14 mouse cellular contexts compared by ENCODE assay signal in the genomic region with DNA sequence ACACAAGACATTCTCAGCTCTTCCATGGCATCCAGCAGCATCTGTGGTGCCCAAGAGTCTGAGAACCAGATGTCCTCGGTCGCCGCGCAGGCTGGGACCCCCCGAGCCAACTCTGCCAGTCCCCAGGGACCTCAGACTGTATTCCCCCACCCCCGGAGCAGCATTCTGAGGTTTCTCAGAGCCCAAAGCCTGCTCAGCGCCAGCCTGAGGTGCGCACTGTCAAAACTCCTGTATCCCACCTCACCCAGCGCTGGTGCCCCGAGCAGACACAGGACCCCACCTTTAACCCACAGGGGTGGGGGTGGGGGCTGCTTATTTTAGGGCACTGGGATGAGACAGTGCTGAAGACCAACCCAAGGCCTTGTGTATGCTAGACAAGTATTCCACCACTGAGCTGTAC. TPM values are rescaled to one million over a fixed set of nuclear protein-coding genes. Genes with fewer than 3 reads are reported as not detected.
A peak's percentile ranks its signal among the peaks of the same experiment; 100 is the strongest.
DNase-seq lines count a peak whose midpoint lies in the region; ATAC-seq and TF ChIP-seq lines count a peak whose summit lies in the region.
"Had no signal": no experiment of that assay in that cellular context is flagged by ENCODE, and none has a peak within 500 bp of the region (broad histone marks: within the 10 kb centered on the region; RNA-seq: fewer than 3 reads in every experiment).

No protein-coding gene starts in this region.

- H3K9me3 ChIP-seq in kidney, embryonic 14.5 days (ENCODE audit: control insufficient read depth, low read length): peaks cover 3% of the 10 kb centered on the region; the same call in 1 of the 2 replicates
- H3K9me3 ChIP-seq in limb, embryonic 15.5 days: no peaks in the 10 kb centered on the region

- no peak for TF ChIP-seq CTCF in testis, adult 2 months (IDR thresholded peaks at IDR 0.05; ENCODE audit: control insufficient read depth, insufficient read depth, insufficient replicate concordance, low read depth, low read length)

- H3K4me3 ChIP-seq in kidney, embryonic 14.5 days (ENCODE audit: low read length): no peak overlapping the region
- peak overlapping the region; percentile 37 for H3K4me3 ChIP-seq in testis, adult 2 months (ENCODE audit: control insufficient read depth, low read depth, low read length)
- H3K4me3 ChIP-seq in limb, embryonic 15.5 days: no peak overlapping the region
- H3K4me3 ChIP-seq: gastrocnemius, adult 2 months; limb, embryonic 12.5 days had no signal

- no peak overlapping the region for H3K27ac ChIP-seq in kidney, embryonic 14.5 days (ENCODE audit: low read depth, low read length)
- no peak overlapping the region for H3K27ac ChIP-seq in testis, adult 2 months (ENCODE audit: control insufficient read depth, insufficient read depth, low read depth, low read length)
- no peak overlapping the region for H3K27ac ChIP-seq in limb, embryonic 15.5 days
- H3K27ac ChIP-seq: gastrocnemius, adult 2 months; limb, embryonic 12.5 days had no signal

- H3K27me3 ChIP-seq in kidney, embryonic 14.5 days (ENCODE audit: control insufficient read depth, insufficient read depth, low read length): no peaks in the 10 kb centered on the region
- H3K27me3 ChIP-seq in testis, adult 2 months (ENCODE audit: control insufficient read depth, insufficient read depth, low read length): no peaks in the 10 kb centered on the region
- H3K27me3 ChIP-seq in limb, embryonic 15.5 days: no peaks in the 10 kb centered on the region
- H3K27me3 ChIP-seq: limb, embryonic 12.5 days had no signal

- TF ChIP-seq POLR2A in testis, adult 2 months (IDR thresholded peaks at IDR 0.05; ENCODE audit: control insufficient read depth, low read depth, low read length): no peak

- no peak for DNase-seq in kidney, adult 11 months
- DNase-seq in testis, postnatal 10 days (ENCODE audit: low spot score): no peak
- no peak for DNase-seq in heart, adult 8-10 months (ENCODE audit: low spot score)
- no peak for DNase-seq in urinary bladder, postnatal 14 days (ENCODE audit: low spot score)
- no peak for DNase-seq in gastrocnemius, postnatal 4 days (ENCODE audit: low spot score in 2 of 2)
- DNase-seq: cerebellum, postnatal 25 days; gastrocnemius, adult 2 months; kidney, adult 18-20 months; lung, postnatal 4 days; thymus, adult 18-20 months had no signal

- WGBS in kidney, embryonic 14.5 days: 99% methylated on average over 10 of the region's 10 CpGs
- 98% methylated on average over 10 of the region's 10 CpGs for WGBS in limb, embryonic 15.5 days

- H3K9ac ChIP-seq in kidney, embryonic 14.5 days (ENCODE audit: low read depth, low read length): no peak overlapping the region
- H3K9ac ChIP-seq in limb, embryonic 15.5 days: no peak overlapping the region
- H3K9ac ChIP-seq: limb, embryonic 12.5 days had no signal

- H3K4me1 ChIP-seq in kidney, embryonic 14.5 days (ENCODE audit: control insufficient read depth, insufficient read depth, low read length): no peaks in the 10 kb centered on the region
- no peaks in the 10 kb centered on the region for H3K4me1 ChIP-seq in testis, adult 2 months (ENCODE audit: control insufficient read depth, insufficient read depth, low read length)
- no peaks in the 10 kb centered on the region for H3K4me1 ChIP-seq in limb, embryonic 15.5 days
- H3K4me1 ChIP-seq: limb, embryonic 12.5 days had no signal

- ATAC-seq in kidney, embryonic 14.5 days (ENCODE audit: low FRiP score, low TSS enrichment): peak; percentile 23; the same call in 1 of the 2 replicates
- ATAC-seq in limb, embryonic 15.5 days (ENCODE audit: insufficient number of reproducible peaks, low FRiP score, low TSS enrichment, low read depth): peak; percentile 26; the same call in 1 of the 2 replicates

- no peak overlapping the region for H3K4me2 ChIP-seq in kidney, embryonic 14.5 days (replicated peaks; ENCODE audit: low read depth, low read length)
- H3K4me2 ChIP-seq in limb, embryonic 15.5 days: no peak overlapping the region
- H3K4me2 ChIP-seq: limb, embryonic 12.5 days had no signal

- H3K36me3 ChIP-seq in kidney, embryonic 14.5 days (ENCODE audit: control insufficient read depth, insufficient read depth, low read length): peaks cover 53% of the 10 kb centered on the region
- no peaks in the 10 kb centered on the region for H3K36me3 ChIP-seq in testis, adult 2 months (ENCODE audit: control insufficient read depth, insufficient read depth, low read length)
- H3K36me3 ChIP-seq in limb, embryonic 15.5 days: peaks cover 48% of the 10 kb centered on the region

RNA-seq across cellular contexts. Expression of a gene that starts 10.8 kb away (rescaled TPM):
- polyA plus RNA-seq in kidney, embryonic 14.5 days (2014; fragmentation: Nextera tagmentation; extraction: Ambion mirVana): 63.1 and 69.7 TPM in 2 replicates
- polyA plus RNA-seq in testis, adult 2 months (2012; rRNA removed): 28.0 and 28.6 TPM in 2 replicates
- polyA plus RNA-seq in limb, embryonic 15.5 days (2015; fragmentation: Nextera tagmentation; extraction: Ambion mirVana): 36.1 and 37.7 TPM in 2 replicates
- 10 to 100 TPM; 84.0 to 95.7 (median 84.7) TPM for total RNA-seq in heart, adult 8-10 months (2022)
- 10 to 100 TPM; 67.8 to 85.9 TPM for total RNA-seq in gastrocnemius, postnatal 4 days (2021)

RNA-seq across cellular contexts. Expression of a gene that starts 46.1 kb away (rescaled TPM):
- polyA plus RNA-seq in kidney, embryonic 14.5 days (2014; fragmentation: Nextera tagmentation; extraction: Ambion mirVana): 6.9 and 9.6 TPM in 2 replicates
- polyA plus RNA-seq in testis, adult 2 months (2012; rRNA removed): 17.7 and 19.5 TPM in 2 replicates
- 5.8 and 6.5 TPM in 2 replicates for polyA plus RNA-seq in limb, embryonic 15.5 days (2015; fragmentation: Nextera tagmentation; extraction: Ambion mirVana)
- 1 to 10 TPM; 3.8 to 6.4 (median 5.1) TPM for total RNA-seq in heart, adult 8-10 months (2022)
- 1 to 10 TPM; 6.2 to 7.3 TPM for total RNA-seq in gastrocnemius, postnatal 4 days (2021)

RNA-seq across cellular contexts. Expression of a gene that starts 55.2 kb away (rescaled TPM):
- polyA plus RNA-seq in kidney, embryonic 14.5 days (2014; fragmentation: Nextera tagmentation; extraction: Ambion mirVana): 269 and 360 TPM in 2 replicates
- polyA plus RNA-seq in testis, adult 2 months (2012; rRNA removed): 85.4 and 140 TPM in 2 replicates
- 196 and 218 TPM in 2 replicates for polyA plus RNA-seq in limb, embryonic 15.5 days (2015; fragmentation: Nextera tagmentation; extraction: Ambion mirVana)
- total RNA-seq in heart, adult 8-10 months (2022): 100 to 1,000 TPM; 118 to 126 (median 121) TPM
- 100 to 1,000 TPM; 151 to 166 TPM for total RNA-seq in gastrocnemius, postnatal 4 days (2021)

RNA-seq across cellular contexts. Expression of a gene that starts 60.0 kb away (rescaled TPM):
- polyA plus RNA-seq in kidney, embryonic 14.5 days (2014; fragmentation: Nextera tagmentation; extraction: Ambion mirVana): 101 and 167 TPM in 2 replicates
- 16.8 and 17.4 TPM in 2 replicates for polyA plus RNA-seq in testis, adult 2 months (2012; rRNA removed)
- 245 and 272 TPM in 2 replicates for polyA plus RNA-seq in limb, embryonic 15.5 days (2015; fragmentation: Nextera tagmentation; extraction: Ambion mirVana)
- 10 to 100 TPM in 2 of 4 experiments, 1 to 10 TPM in 2; 7.4 to 12.1 (median 9.2) TPM for total RNA-seq in heart, adult 8-10 months (2022)
- total RNA-seq in gastrocnemius, postnatal 4 days (2021): 100 to 1,000 TPM; 222 to 237 TPM
